Mouse (Mus musculus) hindbrain, postnatal 0 days (tissue): ENCODE measurements at regions not wholly inside any gene's neighbourhood (a gene's known extent, or its start where the extent isn't known, plus 50 kb on each side); places are given as distances from the start of the nearest gene placed in this dataset.
A peak's percentile ranks its signal among the peaks of the same experiment; 100 is the strongest.

ENCODE experiments used
- ATAC-seq: fragments of 200-750 bp; cut with Nextera tagmentation; 2 replicates; pipeline ENCODE4 v1.8.0; 2017; ENCODE audit warnings: mild to moderate bottlenecking, moderate TSS enrichment, moderate library complexity
- DNase-seq: peaks from one replicate; pipeline ENCODE4 v3.0.0-alpha.2; 2015; ENCODE audit warnings: low spot score
- H3K27ac ChIP-seq: fragments of 300-500 bp; sonication (generic); 2 replicates; pipeline ENCODE4 v1.5.1; 2014; ENCODE audit warnings: mild to moderate bottlenecking
- H3K27me3 ChIP-seq: fragments of 300-500 bp; sonication (generic); 2 replicates; pipeline ENCODE4 v1.6.1; 2014; ENCODE audit warnings: low read length, mixed read lengths; ENCODE audit not compliant: insufficient read depth
- H3K36me3 ChIP-seq: fragments of 300-500 bp; sonication (generic); 2 replicates; pipeline ENCODE4 v1.6.1; 2014; ENCODE audit warnings: low read length, mixed read lengths; ENCODE audit not compliant: insufficient read depth
- H3K4me1 ChIP-seq: fragments of 300-500 bp; sonication (generic); 2 replicates; pipeline ENCODE4 v1.6.1; 2014; ENCODE audit warnings: antibody characterized with exemption, low read length, mixed read lengths; ENCODE audit not compliant: insufficient read depth
- H3K4me2 ChIP-seq: fragments of 300-500 bp; sonication (generic); 2 replicates; pipeline ENCODE4 v1.6.1; 2014; ENCODE audit warnings: low read depth, mild to moderate bottlenecking, low read length, moderate library complexity, mixed read lengths
- H3K4me3 ChIP-seq: fragments of 300-500 bp; sonication (generic); 2 replicates; pipeline ENCODE4 v1.5.1; 2014; ENCODE audit warnings: low read length
- H3K9ac ChIP-seq: fragments of 300-500 bp; sonication (generic); replicated peaks from 2 replicates; pipeline ENCODE4 v1.6.1; 2014; ENCODE audit warnings: mild to moderate bottlenecking, low read length, moderate library complexity, mixed read lengths
- H3K9me3 ChIP-seq: fragments of 300-500 bp; sonication (generic); 2 replicates; pipeline ENCODE4 v1.6.1; 2016; ENCODE audit warnings: low read length, mixed read lengths
- CTCF ChIP-seq: IDR thresholded peaks from 2 replicates; pipeline ENCODE4 v1.5.1; 2016; ENCODE audit warnings: antibody characterized with exemption, control low read depth, low read depth
- WGBS: fragments of 180-500 bp; shearing (Covaris S2); extraction: QIAGEN DNeasy Blood & Tissue Kit; methylation state at CpG from one replicate; pipeline ENCODE4 v1.1.7; 2014; 5-methylcytosine and 5-hydroxymethylcytosine counted together
- microRNA-seq, 2 experiments: library from miRNA; unstranded; fragments of <30 nt; microRNA quantifications; one replicate each; pipeline ENCODE4; 2016

DNA sequence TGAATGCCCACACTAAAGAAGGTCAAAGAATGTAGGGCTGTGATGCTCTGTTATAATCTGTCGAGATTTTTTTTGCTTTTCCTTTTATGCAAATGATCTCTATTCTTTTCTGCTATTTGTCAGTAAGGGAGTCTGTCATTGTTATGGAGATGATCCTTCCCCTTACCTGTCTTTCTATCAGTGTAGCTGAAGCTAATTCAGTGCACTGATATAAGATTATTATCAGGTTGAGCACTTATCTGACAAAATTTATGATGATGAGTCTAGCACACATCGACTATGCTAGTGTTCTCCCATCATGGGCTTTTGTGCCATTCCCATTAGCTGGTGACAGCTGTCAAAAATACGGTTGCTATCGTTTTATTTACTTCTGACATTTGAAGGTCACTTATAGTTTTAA, 462.0 kb upstream of the Pfkp start:
- H3K4me3 ChIP-seq = no peak overlapping the region
- H3K4me1 ChIP-seq = no peaks in the 10 kb centered on the region
- DNase-seq = no peak
- H3K27ac ChIP-seq = no peak overlapping the region
- no peak overlapping the region for H3K4me2 ChIP-seq
- H3K9ac ChIP-seq = no peak overlapping the region
- no peaks in the 10 kb centered on the region for H3K9me3 ChIP-seq
- no peak for ATAC-seq
- TF ChIP-seq CTCF = no peak
- no peaks in the 10 kb centered on the region for H3K36me3 ChIP-seq
- no peaks in the 10 kb centered on the region for H3K27me3 ChIP-seq
- 66% methylated on average over 4 of the region's 4 CpGs for WGBS

DNA sequence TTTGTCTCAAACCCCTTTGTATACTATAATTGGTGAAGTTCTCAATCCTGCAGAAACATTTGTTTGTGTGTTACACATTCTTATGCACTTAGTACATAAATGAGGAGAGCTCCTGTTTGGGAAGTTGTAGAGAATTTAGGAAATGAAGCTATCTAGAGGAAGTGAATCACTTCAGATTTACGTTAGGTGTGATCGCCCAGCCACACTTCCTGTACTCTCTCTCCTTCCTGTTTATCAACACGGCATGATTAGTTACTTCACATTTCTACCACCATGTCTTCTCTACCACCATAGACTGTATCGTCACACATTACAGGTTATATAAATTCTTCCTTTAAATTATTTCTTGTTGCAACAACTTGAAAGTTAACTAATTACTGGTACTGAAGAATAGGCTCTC, 454.7 kb upstream of the Pfkp start:
- no peak for TF ChIP-seq CTCF
- Histone ChIP-seq H3K27me3 (no peaks in the 10 kb centered on the region), H3K4me2 (no peak overlapping the region), H3K9me3 (no peaks in the 10 kb centered on the region), H3K4me3 (no peak overlapping the region), H3K4me1 (no peaks in the 10 kb centered on the region), H3K9ac (no peak overlapping the region), H3K36me3 (no peaks in the 10 kb centered on the region), H3K27ac (no peak overlapping the region)
- ATAC-seq (no peak), DNase-seq (no peak)
- WGBS = 88% methylated on average over 4 of the region's 4 CpGs

DNA sequence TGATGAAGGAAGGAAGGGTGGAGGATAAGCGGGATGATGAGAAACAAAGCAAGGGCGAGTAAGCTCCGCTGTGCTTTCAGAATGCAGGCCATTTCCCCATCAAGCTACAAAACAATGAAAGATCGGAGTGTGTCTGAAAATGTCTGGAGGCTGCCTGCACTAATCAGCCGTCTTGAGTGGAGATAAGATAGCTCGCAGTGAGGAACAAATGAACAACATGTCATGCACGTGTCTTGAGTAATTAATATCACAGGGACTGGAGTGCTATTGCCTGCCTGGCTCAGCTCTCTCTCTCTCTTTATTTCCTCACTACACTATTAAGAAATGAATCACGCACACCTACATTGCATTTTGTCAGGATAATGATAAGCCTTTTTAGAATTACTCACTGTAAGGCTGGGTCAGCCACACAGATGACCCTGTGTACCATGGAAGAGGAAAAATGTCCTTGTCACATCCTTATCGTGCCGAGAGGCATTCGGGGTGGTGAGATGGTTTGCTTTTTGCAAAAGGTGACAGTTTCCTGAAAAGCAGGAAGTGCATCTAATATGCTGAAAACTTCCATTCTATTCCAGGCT, 444.6 kb upstream of the Pfkp start:
- Histone ChIP-seq H3K36me3 (no peaks in the 10 kb centered on the region), H3K27me3 (no peaks in the 10 kb centered on the region), H3K9me3 (no peaks in the 10 kb centered on the region), H3K4me1 (no peaks in the 10 kb centered on the region), H3K4me2 (0 out of 2 replicates have a peak overlapping the region, but pooled peaks have one; percentile 11), H3K27ac (no peak overlapping the region), H3K9ac (no peak overlapping the region), H3K4me3 (no peak overlapping the region)
- 54% methylated on average over 11 of the region's 11 CpGs for WGBS
- TF ChIP-seq CTCF = no peak
- 0 out of 2 replicates have a peak, but pooled peaks have one; percentile 53 for ATAC-seq
- DNase-seq = peak; percentile 32

DNA sequence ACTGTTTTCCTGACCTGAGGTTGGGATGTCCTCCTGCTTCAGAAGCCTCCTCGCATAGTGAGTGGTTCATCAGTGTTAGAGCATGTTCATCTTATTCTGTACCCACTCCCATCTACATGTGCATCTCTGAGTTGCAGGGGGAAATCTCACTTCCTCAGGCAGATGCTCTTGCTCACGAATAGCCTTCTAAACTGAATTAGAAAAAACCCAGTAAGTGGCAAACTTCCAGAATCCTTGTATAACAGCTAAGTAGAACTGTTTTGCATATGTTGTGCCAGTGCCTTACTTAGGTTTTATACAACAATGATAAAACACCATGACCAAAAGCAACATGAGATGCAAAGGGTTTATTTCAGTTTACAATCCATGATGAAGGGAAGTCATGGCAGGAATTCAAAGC, 442.3 kb upstream of the Pfkp start:
- no peak for TF ChIP-seq CTCF
- no peak for DNase-seq
- H3K36me3 ChIP-seq = no peaks in the 10 kb centered on the region
- no peaks in the 10 kb centered on the region for H3K9me3 ChIP-seq
- no peak for ATAC-seq
- no peak overlapping the region for H3K4me3 ChIP-seq
- no peaks in the 10 kb centered on the region for H3K4me1 ChIP-seq
- no peaks in the 10 kb centered on the region for H3K27me3 ChIP-seq
- 87% methylated on average over 2 of the region's 2 CpGs for WGBS
- no peak overlapping the region for H3K27ac ChIP-seq
- H3K9ac ChIP-seq = no peak overlapping the region
- H3K4me2 ChIP-seq = no peak overlapping the region

DNA sequence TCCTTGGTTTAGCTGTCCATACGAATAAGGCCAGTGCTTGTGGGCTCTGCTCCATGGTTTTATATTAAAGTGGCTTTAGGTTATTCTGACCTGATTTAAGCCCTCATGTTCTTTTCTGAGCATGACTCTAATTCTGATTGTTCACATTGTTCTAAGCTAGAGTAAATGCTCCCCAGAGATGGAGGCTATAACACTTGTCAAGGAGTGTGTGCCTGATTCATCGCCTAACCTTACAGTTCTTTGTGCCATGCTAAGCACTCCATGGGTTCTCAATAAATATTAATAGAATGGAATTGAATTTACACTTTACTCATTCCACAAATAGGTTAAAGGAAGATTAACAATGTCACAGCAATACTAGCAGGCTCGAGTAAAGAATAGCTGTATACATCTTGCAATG, 417.6 kb upstream of the Pfkp start:
- no peak overlapping the region for H3K4me3 ChIP-seq
- no peak for TF ChIP-seq CTCF
- no peaks in the 10 kb centered on the region for H3K36me3 ChIP-seq
- 73% methylated on average over 3 of the region's 3 CpGs for WGBS
- no peak overlapping the region for H3K4me2 ChIP-seq
- no peak overlapping the region for H3K27ac ChIP-seq
- H3K27me3 ChIP-seq = no peaks in the 10 kb centered on the region; the same call in 1 of the 2 replicates
- no peak overlapping the region for H3K9ac ChIP-seq
- H3K4me1 ChIP-seq = no peaks in the 10 kb centered on the region
- ATAC-seq (no peak), DNase-seq (no peak)
- H3K9me3 ChIP-seq = no peaks in the 10 kb centered on the region

DNA sequence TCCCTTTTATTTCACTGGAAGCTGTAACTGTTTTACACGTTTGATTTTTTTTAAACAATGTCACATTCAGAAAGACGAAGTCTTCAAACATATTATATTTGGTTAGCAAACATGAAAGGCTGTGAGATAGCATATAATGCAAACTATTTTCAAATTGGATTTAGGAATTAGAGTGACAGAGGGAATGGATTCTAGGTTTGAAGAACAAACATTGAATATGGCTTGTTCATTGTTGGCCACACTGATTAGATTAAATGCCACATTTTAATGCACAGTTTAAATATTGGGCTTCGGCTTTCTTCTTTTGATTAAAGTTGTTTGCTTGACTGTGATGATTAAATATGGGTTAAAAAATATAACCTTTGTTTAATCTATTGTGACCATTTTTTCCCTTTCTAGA, 415.1 kb upstream of the Pfkp start:
- WGBS = 84% methylated on average over 3 of the region's 3 CpGs
- no peaks in the 10 kb centered on the region for H3K4me1 ChIP-seq
- H3K9ac ChIP-seq = no peak overlapping the region
- H3K27me3 ChIP-seq = no peaks in the 10 kb centered on the region; the same call in 1 of the 2 replicates
- no peak overlapping the region for H3K27ac ChIP-seq
- no peak overlapping the region for H3K4me3 ChIP-seq
- H3K9me3 ChIP-seq = no peaks in the 10 kb centered on the region
- ATAC-seq = no peak
- no peak overlapping the region for H3K4me2 ChIP-seq
- no peaks in the 10 kb centered on the region for H3K36me3 ChIP-seq
- TF ChIP-seq CTCF = no peak
- DNase-seq = no peak

DNA sequence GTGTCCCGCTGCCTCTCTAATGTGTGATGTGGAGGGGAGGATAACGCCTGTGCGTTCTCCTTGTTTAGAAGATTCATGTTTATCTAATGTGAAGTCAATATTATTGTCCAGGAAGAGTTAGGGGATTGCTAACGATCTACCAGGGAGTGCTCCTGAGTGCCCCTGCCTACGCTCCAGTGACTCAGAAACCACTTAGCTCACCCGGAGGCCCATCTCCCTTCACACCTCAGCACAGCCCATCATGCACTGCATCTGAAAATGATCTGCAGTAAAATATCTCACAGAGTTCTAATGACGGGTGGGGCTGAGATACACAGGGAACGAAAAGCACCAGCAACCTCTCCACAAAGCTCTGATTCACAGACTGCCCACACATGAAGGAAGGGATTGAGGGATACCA, 409.0 kb upstream of the Pfkp start:
- Histone ChIP-seq H3K36me3 (no peaks in the 10 kb centered on the region), H3K9me3 (no peaks in the 10 kb centered on the region), H3K4me2 (no peak overlapping the region), H3K27me3 (no peaks in the 10 kb centered on the region), H3K9ac (no peak overlapping the region), H3K4me1 (no peaks in the 10 kb centered on the region), H3K4me3 (no peak overlapping the region), H3K27ac (no peak overlapping the region)
- 74% methylated on average over 8 of the region's 8 CpGs for WGBS
- peak; percentile 55; the same call in 1 of the 2 replicates for ATAC-seq
- peak; percentile 2 for DNase-seq
- TF ChIP-seq CTCF = no peak

Small RNA genes in the stretch of these regions (microRNA-seq; reads per million reads assigned to microRNA genes)
- 0 reads per million in 2 experiments for gene Gm22689
